Mouse (Mus musculus): ENCODE data around the gene Gm4353. TPM values are rescaled to one million over a fixed set of nuclear protein-coding genes. Genes with fewer than 3 reads are reported as not detected.

The Gm4353 gene
- polyA plus RNA-seq, 1 experiment from 2014 or later, result 0.33 TPM

DNA sequence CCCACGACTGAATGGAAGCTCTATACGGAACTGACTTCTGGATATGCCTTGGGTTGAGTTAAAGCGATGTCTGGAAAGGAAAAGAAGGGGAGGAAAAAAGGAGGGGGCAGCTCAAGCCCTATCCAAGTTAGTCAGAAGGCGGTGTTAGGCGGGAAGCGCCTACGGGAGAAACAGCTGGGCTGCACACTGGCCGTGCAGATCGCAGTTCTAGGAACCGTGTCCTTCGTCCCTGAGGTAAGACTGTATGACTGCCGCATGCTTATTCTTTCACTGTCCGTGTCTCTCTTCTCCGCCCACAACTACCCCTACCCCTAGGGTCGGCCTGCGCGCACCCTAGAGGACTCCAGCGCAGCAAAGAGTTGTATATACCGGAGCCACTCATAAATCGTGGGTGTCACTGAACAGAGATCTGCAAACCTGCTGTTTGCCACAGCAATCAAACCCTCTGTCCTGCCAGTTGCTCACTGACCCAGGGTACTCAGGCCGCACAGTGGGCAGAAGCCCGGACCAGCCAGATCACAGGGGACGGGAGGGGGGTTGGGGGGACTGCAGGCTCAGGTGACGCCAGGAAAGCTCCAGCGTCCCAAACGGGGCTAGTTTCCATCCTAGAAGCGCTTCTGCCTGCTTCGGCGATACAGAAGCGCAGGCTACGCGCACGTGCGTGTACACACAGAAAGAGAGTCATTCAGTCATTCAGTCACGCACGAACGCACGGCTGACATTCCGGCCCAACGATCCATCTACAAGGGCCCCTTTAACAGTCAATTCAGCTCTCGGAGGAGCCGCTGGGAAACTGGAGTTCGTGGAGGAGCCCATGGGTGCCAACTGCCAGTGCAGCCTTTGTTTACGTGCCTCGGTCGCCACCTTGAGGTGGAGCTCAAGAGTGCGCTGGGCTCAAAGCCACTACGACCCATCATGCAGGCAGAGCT, 44.6 kb downstream of the Gm4353 start:
- Histone ChIP-seq H3K9ac (ENCODE audit: low read length) (peak overlapping the region; percentile 41), H3K27me3 (ENCODE audit: control insufficient read depth, insufficient read depth, low read length) (no peaks in the 10 kb centered on the region; the same call in 1 of the 2 replicates), H3K4me1 (replicated peaks; ENCODE audit: control insufficient read depth, insufficient read depth) (peaks cover 7% of the 10 kb centered on the region), H3K9me3 (ENCODE audit: control insufficient read depth, low read length) (no peaks in the 10 kb centered on the region), H3K36me3 (ENCODE audit: control insufficient read depth, insufficient read depth, low read length) (no peaks in the 10 kb centered on the region), H3K4me2 (replicated peaks; ENCODE audit: low read depth) (peak overlapping the region; percentile 93), H3K4me3 (ENCODE audit: low read depth, low read length) (peak overlapping the region; percentile 50), H3K27ac (replicated peaks) (peak overlapping the region; percentile 53)
- TF ChIP-seq EP300 (optimal IDR thresholded peaks at IDR 0.05), result no peak
- TF ChIP-seq CTCF (IDR thresholded peaks at IDR 0.05; ENCODE audit: low read depth), result peak; percentile 92
- DNase-seq (ENCODE audit: low spot score) (peak; percentile 87), ATAC-seq (ENCODE audit: low FRiP score, low TSS enrichment) (peak; percentile 85)
- under 1% methylated on average over 48 of the region's 48 CpGs for WGBS

DNA sequence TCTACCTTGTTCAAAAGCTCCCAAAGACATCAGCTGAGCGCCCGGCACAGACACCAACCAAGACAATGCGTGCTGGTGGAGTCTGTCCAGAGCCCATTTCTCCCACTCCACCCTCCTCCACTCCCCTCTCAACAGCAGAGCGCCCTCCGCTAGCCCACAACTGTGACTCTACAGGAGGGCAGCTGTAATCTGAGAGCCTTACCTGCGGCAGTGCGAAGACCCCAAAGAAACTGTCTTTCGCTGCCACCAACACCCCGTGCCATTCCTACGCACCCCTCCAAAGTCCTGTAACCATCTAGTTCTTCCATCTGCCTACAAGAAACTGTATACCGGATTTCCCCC, 45.3 kb downstream of the Gm4353 start, which contains the start of gene 1110004F10Rik:
Gene 1110004F10Rik (plus strand): TSS at position 202 of the 342 bp plus-strand sequence.
- peak within 1 kb of the TSS; percentile 53 for H3K27ac ChIP-seq (replicated peaks)
- no peak for ATAC-seq (ENCODE audit: low FRiP score, low TSS enrichment)

DNA sequence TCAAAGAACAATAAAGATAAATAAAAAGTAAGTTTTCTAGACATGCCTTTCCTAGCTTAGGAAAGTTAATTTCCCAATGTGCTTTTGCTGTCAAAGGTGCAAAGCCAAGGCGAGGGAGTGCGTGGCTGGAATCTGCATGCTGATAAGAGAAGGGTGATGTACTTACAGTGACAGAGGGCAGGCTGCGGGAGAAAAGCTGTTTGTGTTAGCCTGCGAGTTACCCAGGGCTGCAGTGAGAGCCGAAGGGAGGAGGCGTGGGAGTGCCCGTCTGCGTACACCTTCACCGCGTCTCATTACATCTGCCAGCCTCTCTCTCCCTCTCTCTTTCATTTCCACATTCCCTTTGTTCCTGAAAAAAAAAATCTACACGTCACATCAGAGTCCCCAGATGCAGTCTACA, 45.9 kb downstream of the Gm4353 start, which contains the start of gene Sox6:
Gene Sox6 (minus strand): TSS at position 286 of the 400 bp plus-strand sequence.
- Histone ChIP-seq H3K27me3 (ENCODE audit: control insufficient read depth, insufficient read depth, low read length) (no peaks in the 10 kb centered on the region; the same call in 1 of the 2 replicates), H3K9ac (ENCODE audit: low read length) (peak within 1 kb of the TSS; percentile 41)
- WGBS, result 11% methylated on average over 11 of the region's 11 CpGs

More for the DNA sequence above, 45.3 kb downstream of the Gm4353 start, which contains the start of gene 1110004F10Rik:
- Histone ChIP-seq H3K27me3 (ENCODE audit: control insufficient read depth, insufficient read depth, low read length) (no peaks in the 10 kb centered on the region; the same call in 1 of the 2 replicates), H3K4me1 (replicated peaks; ENCODE audit: control insufficient read depth, insufficient read depth) (peaks cover 7% of the 10 kb centered on the region), H3K9ac (ENCODE audit: low read length) (peak within 1 kb of the TSS; percentile 41), H3K4me3 (ENCODE audit: low read depth, low read length) (peak within 1 kb of the TSS; percentile 50), H3K4me2 (replicated peaks; ENCODE audit: low read depth) (peak within 1 kb of the TSS; percentile 93), H3K9me3 (ENCODE audit: control insufficient read depth, low read length) (no peaks in the 10 kb centered on the region), H3K36me3 (ENCODE audit: control insufficient read depth, insufficient read depth, low read length) (no peaks in the 10 kb centered on the region)
- WGBS, result 2% methylated on average over 11 of the region's 11 CpGs
- TF ChIP-seq CTCF (IDR thresholded peaks at IDR 0.05; ENCODE audit: low read depth) (no peak), EP300 (optimal IDR thresholded peaks at IDR 0.05) (no peak)
- DNase-seq (ENCODE audit: low spot score), result peak; percentile 24

DNA sequence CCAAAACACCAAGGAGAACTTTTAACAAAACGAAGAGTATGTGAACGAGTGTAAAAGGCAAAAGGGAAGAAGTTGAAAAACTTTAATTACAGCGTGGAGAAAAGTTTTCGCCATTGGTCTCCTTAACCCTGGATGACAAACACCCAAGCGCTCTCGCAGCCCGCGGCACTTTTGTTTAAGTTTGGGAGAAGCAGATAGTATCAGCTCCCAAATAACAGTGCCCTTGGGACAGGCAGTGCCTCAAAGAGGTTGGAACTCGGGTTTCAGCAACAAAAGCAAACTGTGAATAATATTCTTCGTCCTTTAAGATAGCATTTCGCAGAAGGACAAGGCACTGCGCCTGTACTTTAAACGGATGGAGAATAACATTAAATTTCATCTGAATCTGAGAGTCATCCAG, 46.4 kb downstream of the Gm4353 start:
- H3K36me3 ChIP-seq (ENCODE audit: control insufficient read depth, insufficient read depth, low read length), result no peaks in the 10 kb centered on the region
- 0 out of 2 replicates have a peak overlapping the region, but pooled peaks have one; percentile 14 for H3K9ac ChIP-seq (ENCODE audit: low read length)
- H3K9me3 ChIP-seq (ENCODE audit: control insufficient read depth, low read length), result no peaks in the 10 kb centered on the region
- peaks cover 7% of the 10 kb centered on the region for H3K4me1 ChIP-seq (replicated peaks; ENCODE audit: control insufficient read depth, insufficient read depth)
- H3K4me2 ChIP-seq (replicated peaks; ENCODE audit: low read depth), result peak overlapping the region; percentile 93
- H3K27ac ChIP-seq (replicated peaks), result no peak overlapping the region
- TF ChIP-seq EP300 (optimal IDR thresholded peaks at IDR 0.05) (no peak), CTCF (IDR thresholded peaks at IDR 0.05; ENCODE audit: low read depth) (no peak)
- H3K4me3 ChIP-seq (ENCODE audit: low read depth, low read length), result peak overlapping the region; percentile 21
- no peak for DNase-seq (ENCODE audit: low spot score)
- WGBS, result 10% methylated on average over 13 of the region's 13 CpGs
- H3K27me3 ChIP-seq (ENCODE audit: control insufficient read depth, insufficient read depth, low read length), result no peaks in the 10 kb centered on the region; the same call in 1 of the 2 replicates
- ATAC-seq (ENCODE audit: low FRiP score, low TSS enrichment), result no peak

More for the DNA sequence above, 45.9 kb downstream of the Gm4353 start, which contains the start of gene Sox6:
- Histone ChIP-seq H3K9me3 (ENCODE audit: control insufficient read depth, low read length) (no peaks in the 10 kb centered on the region), H3K4me3 (ENCODE audit: low read depth, low read length) (peak within 1 kb of the TSS; percentile 50), H3K36me3 (ENCODE audit: control insufficient read depth, insufficient read depth, low read length) (no peaks in the 10 kb centered on the region), H3K4me2 (replicated peaks; ENCODE audit: low read depth) (peak within 1 kb of the TSS; percentile 93), H3K27ac (replicated peaks) (peak within 1 kb of the TSS; percentile 53), H3K4me1 (replicated peaks; ENCODE audit: control insufficient read depth, insufficient read depth) (peaks cover 7% of the 10 kb centered on the region)
- TF ChIP-seq EP300 (optimal IDR thresholded peaks at IDR 0.05), result no peak
- no peak for TF ChIP-seq CTCF (IDR thresholded peaks at IDR 0.05; ENCODE audit: low read depth)
- DNase-seq (ENCODE audit: low spot score) (peak; percentile 34), ATAC-seq (ENCODE audit: low FRiP score, low TSS enrichment) (no peak)

DNA sequence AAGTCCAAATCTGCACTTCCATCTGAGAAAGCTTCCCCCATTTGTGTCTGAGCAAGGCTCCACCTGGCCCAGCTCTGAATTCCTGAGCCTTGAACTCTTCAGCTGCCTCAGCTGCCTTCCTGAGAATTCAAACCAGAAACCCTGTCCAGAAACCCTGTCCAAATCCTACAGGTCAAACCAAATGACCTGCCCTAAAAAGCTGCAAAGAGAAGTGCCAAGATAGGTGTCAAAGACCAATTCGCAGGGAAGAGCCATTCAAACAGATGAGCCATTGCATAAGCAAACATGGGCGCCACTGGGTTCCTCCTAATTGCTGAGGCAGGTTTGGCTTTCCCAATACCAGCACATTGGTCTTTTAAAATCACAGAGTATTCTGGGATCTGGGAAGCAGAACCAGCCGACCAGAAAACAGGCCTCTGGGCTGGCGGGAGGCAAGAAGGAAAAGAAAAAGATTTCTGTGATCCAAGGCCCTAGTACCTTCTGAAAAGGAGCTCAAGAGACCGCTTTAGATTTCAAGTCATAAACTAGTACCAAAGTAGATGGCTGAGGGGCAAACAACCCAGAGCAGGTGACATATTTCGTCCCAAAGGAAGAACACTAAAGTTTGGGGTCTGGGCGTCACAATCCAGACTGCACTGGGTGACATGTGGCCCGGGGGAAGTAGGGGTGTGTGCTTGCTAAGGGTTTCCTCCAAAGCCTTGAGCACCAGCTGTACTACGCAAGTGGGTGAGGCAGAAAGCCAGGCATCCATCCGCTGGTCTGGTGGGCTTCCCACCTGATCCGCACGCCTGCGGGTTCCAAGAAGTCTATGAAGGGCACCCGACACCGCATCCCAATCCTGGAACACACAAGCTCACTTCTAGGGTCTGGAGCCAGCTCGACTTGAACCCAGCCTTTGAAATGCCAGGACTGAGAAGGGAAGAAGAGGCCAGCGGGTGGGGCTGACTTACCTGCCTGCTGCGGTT, 47.6 kb downstream of the Gm4353 start:
- Histone ChIP-seq H3K27ac (replicated peaks) (peak overlapping the region; percentile 45; the same call in 1 of the 2 replicates), H3K36me3 (ENCODE audit: control insufficient read depth, insufficient read depth, low read length) (no peaks in the 10 kb centered on the region), H3K4me3 (ENCODE audit: low read depth, low read length) (peak overlapping the region; percentile 18), H3K4me1 (replicated peaks; ENCODE audit: control insufficient read depth, insufficient read depth) (peaks cover 7% of the 10 kb centered on the region), H3K4me2 (replicated peaks; ENCODE audit: low read depth) (peak overlapping the region; percentile 42), H3K9me3 (ENCODE audit: control insufficient read depth, low read length) (no peaks in the 10 kb centered on the region), H3K9ac (ENCODE audit: low read length) (no peak overlapping the region), H3K27me3 (ENCODE audit: control insufficient read depth, insufficient read depth, low read length) (no peaks in the 10 kb centered on the region; the same call in 1 of the 2 replicates)
- TF ChIP-seq CTCF (IDR thresholded peaks at IDR 0.05; ENCODE audit: low read depth) (no peak), EP300 (optimal IDR thresholded peaks at IDR 0.05) (no peak)
- DNase-seq (ENCODE audit: low spot score), result no peak
- 55% methylated on average over 18 of the region's 18 CpGs for WGBS
- no peak for ATAC-seq (ENCODE audit: low FRiP score, low TSS enrichment)

All from stomach, postnatal 0 days (tissue).